Mouse (Mus musculus) brain, embryonic 14.5 days (tissue): ENCODE results near the gene Tas2r135.

ENCODE experiments used
- CTCF ChIP-seq: fragments of 200-500 bp; IDR thresholded peaks from 2 replicates; pipeline ENCODE4 v1.5.1; 2012; ENCODE audit warnings: inconsistent platforms, mild to moderate bottlenecking, moderate library complexity, borderline replicate concordance; ENCODE audit not compliant: insufficient read depth, insufficient read length; ENCODE audit errors: extremely low read depth
- POLR2A ChIP-seq: fragments of 200-500 bp; IDR thresholded peaks from 2 replicates; pipeline ENCODE4 v1.6.1; 2012; ENCODE audit warnings: mild to moderate bottlenecking, inconsistent platforms, borderline replicate concordance; ENCODE audit not compliant: poor library complexity, insufficient read depth, insufficient read length, severe bottlenecking; ENCODE audit errors: extremely low read depth

DNA sequence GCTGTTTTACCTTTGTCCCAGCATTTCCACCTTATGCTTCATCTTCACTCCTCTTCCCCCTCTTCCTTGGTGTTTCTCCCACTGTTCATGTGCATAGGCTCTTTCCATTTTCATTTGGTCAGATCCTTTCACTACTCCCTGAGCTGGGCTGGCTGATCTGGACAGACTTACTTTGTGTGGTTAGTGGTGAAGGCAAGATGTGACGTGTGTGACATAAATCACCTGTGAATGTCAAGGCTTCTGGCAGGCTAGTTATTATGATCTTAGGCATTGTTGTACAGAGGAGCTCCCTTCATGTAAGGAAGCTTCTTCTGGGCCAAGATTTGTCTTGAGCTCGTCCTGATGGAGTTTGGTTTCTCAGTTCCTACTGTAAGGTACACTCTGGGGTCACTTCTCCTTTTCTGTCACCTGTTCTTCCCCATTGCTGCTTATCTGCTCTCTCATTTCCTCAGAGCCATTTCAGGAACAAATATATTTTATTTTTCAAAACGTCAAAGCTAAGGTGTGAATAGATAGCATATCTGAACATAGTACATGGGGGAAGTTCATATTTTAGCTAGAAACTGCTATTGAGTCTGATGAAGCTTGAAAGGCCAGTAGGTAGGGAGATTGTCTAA, 8.1 kb upstream of the Tas2r135 start:
- TF ChIP-seq POLR2A = no peak
- TF ChIP-seq CTCF = no peak
